Mouse (Mus musculus) thymus, postnatal 0 days (tissue): ENCODE measurements at regions not wholly inside any gene's neighbourhood (a gene's known extent, or its start where the extent isn't known, plus 50 kb on each side); places are given as distances from the start of the nearest gene placed in this dataset.

ENCODE experiments used
- DNase-seq: peaks from one replicate; pipeline ENCODE4 v3.0.0-alpha.2; 2015; ENCODE audit warnings: low spot score

GRCm38 (mm10) chr16:66257921-66258320, 442.9 kb downstream of the Vgll3 start:
- DNase-seq: no peak

- DNase-seq: no peak
Observed at GRCm38 (mm10) chr16:66268987-66269386, 453.9 kb downstream of the Vgll3 start.

GRCm38 (mm10) chr16:66276635-66277034, 461.6 kb downstream of the Vgll3 start:
- peak; percentile 40 for DNase-seq
